Mouse (Mus musculus) spleen, postnatal 14 days (tissue): ENCODE data around the gene Dll1.

Source experiments
- DNase-seq, 2 experiments: peaks; one replicate each; pipeline ENCODE4 v3.0.0; 2021 to 2022; ENCODE audit warnings: low spot score in 2 of 2

Dll1 gene

GRCm38 (mm10) chr17:15378413-15379109 is 1.9 kb upstream of the Dll1 start:
- no peak for DNase-seq

- no peak for DNase-seq
Measured at GRCm38 (mm10) chr17:15377901-15378300, 1.2 kb upstream of the Dll1 start.

- DNase-seq, result peak in 1 of 2 experiments; percentile 30
Measured at GRCm38 (mm10) chr17:15375701-15376493, 775 bp downstream of the Dll1 start.

- DNase-seq, result no peak
Measured at GRCm38 (mm10) chr17:15375224-15375623, 1.4 kb downstream of the Dll1 start.

GRCm38 (mm10) chr17:15374321-15375141 is 2.1 kb downstream of the Dll1 start:
- DNase-seq, result no peak

- no peak for DNase-seq
Measured at GRCm38 (mm10) chr17:15372931-15373652, 3.6 kb downstream of the Dll1 start.

GRCm38 (mm10) chr17:15371967-15372835 is 4.5 kb downstream of the Dll1 start:
- no peak for DNase-seq

GRCm38 (mm10) chr17:15370401-15370800 is 6.3 kb downstream of the Dll1 start:
- no peak for DNase-seq

- DNase-seq, result no peak
Measured at GRCm38 (mm10) chr17:15365650-15366049, 11.0 kb downstream of the Dll1 start.

- DNase-seq, result no peak
Measured at GRCm38 (mm10) chr17:15363656-15364055, 13.0 kb downstream of the Dll1 start.

- DNase-seq, result no peak
Measured at GRCm38 (mm10) chr17:15357071-15357470, 19.6 kb downstream of the Dll1 start.

GRCm38 (mm10) chr17:15356526-15356925 is 20.1 kb downstream of the Dll1 start:
- no peak for DNase-seq

GRCm38 (mm10) chr17:15355072-15355471 is 21.6 kb downstream of the Dll1 start:
- DNase-seq, result no peak

GRCm38 (mm10) chr17:15354006-15354405 is 22.7 kb downstream of the Dll1 start:
- no peak for DNase-seq

- DNase-seq, result peak in 1 of 2 experiments; percentile 30
Measured at GRCm38 (mm10) chr17:15352869-15353610, 23.6 kb downstream of the Dll1 start.

GRCm38 (mm10) chr17:15350152-15350551 is 26.5 kb downstream of the Dll1 start:
- DNase-seq, result no peak

GRCm38 (mm10) chr17:15343071-15343822 is 33.4 kb downstream of the Dll1 start:
- no peak for DNase-seq

GRCm38 (mm10) chr17:15337906-15338305 is 38.8 kb downstream of the Dll1 start:
- no peak for DNase-seq

GRCm38 (mm10) chr17:15329740-15330318 is 46.8 kb downstream of the Dll1 start:
- no peak for DNase-seq
